Mouse (Mus musculus) hindbrain, embryonic 10.5 days (tissue): ENCODE results near the gene Alg9. TPM values are rescaled to one million over a fixed set of nuclear protein-coding genes. Genes with fewer than 3 reads are reported as not detected.

Experiments used
- DNase-seq: peaks from one replicate; pipeline ENCODE4 v3.0.0-alpha.2; 2017; ENCODE audit warnings: low spot score
- H3K27ac ChIP-seq: fragments of 300-500 bp; sonication (generic); 2 replicates; pipeline ENCODE4 v1.5.1; 2016; ENCODE audit warnings: mild to moderate bottlenecking, moderate library complexity
- H3K27me3 ChIP-seq: fragments of 300-500 bp; sonication (generic); 2 replicates; pipeline ENCODE4 v1.6.1; 2016; ENCODE audit warnings: mild to moderate bottlenecking; ENCODE audit not compliant: poor library complexity, insufficient read depth, severe bottlenecking
- H3K36me3 ChIP-seq: fragments of 300-500 bp; sonication (generic); 2 replicates; pipeline ENCODE4 v1.6.1; 2016; ENCODE audit warnings: mild to moderate bottlenecking, moderate library complexity
- H3K4me1 ChIP-seq: fragments of 300-500 bp; sonication (generic); replicated peaks from 2 replicates; pipeline ENCODE4 v1.6.1; 2016; ENCODE audit warnings: mild to moderate bottlenecking
- H3K4me3 ChIP-seq: fragments of 300-500 bp; sonication (generic); 2 replicates; pipeline ENCODE4 v1.5.1; 2016; ENCODE audit warnings: mild to moderate bottlenecking, moderate library complexity
- H3K9me3 ChIP-seq: fragments of 300-500 bp; sonication (generic); 2 replicates; pipeline ENCODE4 v1.6.1; 2016; ENCODE audit warnings: mild to moderate bottlenecking, moderate library complexity
- WGBS: fragments of 180-500 bp; shearing (Covaris S2); methylation state at CpG from one replicate; pipeline ENCODE4 v1.1.7; 2016; 5-methylcytosine and 5-hydroxymethylcytosine counted together
- polyA plus RNA-seq: library from polyadenylated mRNA; unstranded; fragments of >200 nt; fragmentation: Nextera tagmentation; extraction: Ambion mirVana; gene quantifications from 2 replicates; pipeline ENCODE4 v1.2.1, GENCODE M21; 2016

Gene Alg9
- polyA plus RNA-seq, 1 experiment from 2014 or later: 42.5 TPM

- no peak overlapping the region for H3K27ac ChIP-seq
- no peak for DNase-seq
These were observed 75.9 kb downstream of the Alg9 start for GRCm38 (mm10) chr9:50850713-50851112.

GRCm38 (mm10) chr9:50852634-50853349, 78.0 kb downstream of the Alg9 start:
- no peaks in the 10 kb centered on the region for H3K36me3 ChIP-seq
- peaks cover 48% of the 10 kb centered on the region for H3K4me1 ChIP-seq
- DNase-seq: no peak
- no peaks in the 10 kb centered on the region for H3K9me3 ChIP-seq
- H3K4me3 ChIP-seq: no peak overlapping the region
- WGBS: 82% methylated on average over 17 of the region's 17 CpGs
- H3K27ac ChIP-seq: 0 out of 2 replicates have a peak overlapping the region, but pooled peaks have one; percentile 5
- 0 out of 2 replicates have a peak, but pooled peaks cover 5% of the 10 kb centered on the region for H3K27me3 ChIP-seq

More at GRCm38 (mm10) chr9:50850713-50851112, 75.9 kb downstream of the Alg9 start:
- Histone ChIP-seq H3K27me3 (0 out of 2 replicates have a peak, but pooled peaks cover 5% of the 10 kb centered on the region), H3K36me3 (no peaks in the 10 kb centered on the region), H3K4me3 (no peak overlapping the region), H3K9me3 (no peaks in the 10 kb centered on the region), H3K4me1 (peaks cover 33% of the 10 kb centered on the region)
- 57% methylated on average over 8 of the region's 8 CpGs for WGBS

- 0 out of 2 replicates have a peak, but pooled peaks cover 5% of the 10 kb centered on the region for H3K27me3 ChIP-seq
- H3K36me3 ChIP-seq: peaks cover 9% of the 10 kb centered on the region
- H3K9me3 ChIP-seq: no peaks in the 10 kb centered on the region
- peak overlapping the region; percentile 72 for H3K27ac ChIP-seq
- no peak overlapping the region for H3K4me3 ChIP-seq
- 66% methylated on average over 8 of the region's 8 CpGs for WGBS
- H3K4me1 ChIP-seq: peaks cover 49% of the 10 kb centered on the region
- DNase-seq: peak; percentile 10
These were observed 79.6 kb downstream of the Alg9 start for GRCm38 (mm10) chr9:50854376-50854775.

DNA sequence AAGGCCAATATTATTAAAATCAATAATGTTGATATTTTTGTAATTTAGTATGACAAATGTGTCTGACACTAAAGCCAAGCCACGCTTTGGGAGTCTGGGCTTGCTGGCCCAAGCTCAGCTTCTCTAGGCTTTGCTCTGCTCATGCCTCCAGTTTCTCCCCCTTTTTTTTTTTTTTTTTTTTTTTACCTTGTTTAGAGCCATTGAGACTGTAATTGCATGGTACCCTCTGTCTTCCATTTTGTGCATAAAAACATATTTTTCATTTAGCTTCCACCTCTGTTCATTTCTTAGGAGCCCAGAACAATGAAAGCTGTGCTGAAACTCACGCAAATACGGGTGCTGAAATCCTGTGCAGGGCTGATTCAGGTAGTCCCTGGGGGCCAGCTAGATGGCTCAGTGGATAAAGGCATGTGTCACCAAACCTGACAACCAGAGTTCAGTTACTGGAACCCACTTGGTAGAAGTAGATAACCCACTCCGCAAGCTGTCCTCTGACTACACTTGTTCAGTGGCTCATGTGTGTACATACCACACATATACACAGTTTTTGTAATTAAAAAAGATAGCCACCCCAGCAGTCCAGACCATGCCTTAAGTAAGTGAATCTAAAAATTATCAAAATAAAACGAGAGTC, 80.4 kb downstream of the Alg9 start:
- Histone ChIP-seq H3K36me3 (peaks cover 18% of the 10 kb centered on the region), H3K4me1 (peaks cover 47% of the 10 kb centered on the region), H3K27ac (no peak overlapping the region), H3K4me3 (no peak overlapping the region), H3K9me3 (no peaks in the 10 kb centered on the region), H3K27me3 (0 out of 2 replicates have a peak, but pooled peaks cover 5% of the 10 kb centered on the region)
- WGBS: 89% methylated on average over 5 of the region's 5 CpGs
- DNase-seq: no peak

DNA sequence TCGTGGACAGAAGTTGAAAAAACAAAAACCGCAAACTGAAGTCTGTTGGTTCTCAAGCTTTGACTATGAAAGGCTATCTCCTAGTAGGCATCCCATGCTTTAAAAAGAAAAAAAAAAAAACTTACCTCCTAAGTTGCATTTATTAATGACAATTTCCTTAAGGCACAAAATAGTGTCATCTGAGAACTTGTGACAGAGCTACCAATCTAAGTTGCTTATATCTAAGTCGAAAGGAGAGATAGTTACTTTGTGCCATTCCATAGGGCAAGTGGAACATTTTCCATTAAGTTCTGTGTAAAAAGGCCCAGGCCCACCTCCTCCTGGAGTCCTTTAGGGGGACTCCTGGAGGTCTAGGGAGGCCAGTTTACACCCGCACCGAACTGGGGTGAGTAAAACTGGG, 81.0 kb downstream of the Alg9 start:
- peak overlapping the region; percentile 98 for H3K4me3 ChIP-seq
- peaks cover 41% of the 10 kb centered on the region for H3K4me1 ChIP-seq
- 0 out of 2 replicates have a peak, but pooled peaks cover 2% of the 10 kb centered on the region for H3K27me3 ChIP-seq
- no peak for DNase-seq
- 67% methylated on average over 5 of the region's 5 CpGs for WGBS
- no peaks in the 10 kb centered on the region for H3K9me3 ChIP-seq
- peak overlapping the region; percentile 98 for H3K27ac ChIP-seq
- H3K36me3 ChIP-seq: peaks cover 23% of the 10 kb centered on the region

DNA sequence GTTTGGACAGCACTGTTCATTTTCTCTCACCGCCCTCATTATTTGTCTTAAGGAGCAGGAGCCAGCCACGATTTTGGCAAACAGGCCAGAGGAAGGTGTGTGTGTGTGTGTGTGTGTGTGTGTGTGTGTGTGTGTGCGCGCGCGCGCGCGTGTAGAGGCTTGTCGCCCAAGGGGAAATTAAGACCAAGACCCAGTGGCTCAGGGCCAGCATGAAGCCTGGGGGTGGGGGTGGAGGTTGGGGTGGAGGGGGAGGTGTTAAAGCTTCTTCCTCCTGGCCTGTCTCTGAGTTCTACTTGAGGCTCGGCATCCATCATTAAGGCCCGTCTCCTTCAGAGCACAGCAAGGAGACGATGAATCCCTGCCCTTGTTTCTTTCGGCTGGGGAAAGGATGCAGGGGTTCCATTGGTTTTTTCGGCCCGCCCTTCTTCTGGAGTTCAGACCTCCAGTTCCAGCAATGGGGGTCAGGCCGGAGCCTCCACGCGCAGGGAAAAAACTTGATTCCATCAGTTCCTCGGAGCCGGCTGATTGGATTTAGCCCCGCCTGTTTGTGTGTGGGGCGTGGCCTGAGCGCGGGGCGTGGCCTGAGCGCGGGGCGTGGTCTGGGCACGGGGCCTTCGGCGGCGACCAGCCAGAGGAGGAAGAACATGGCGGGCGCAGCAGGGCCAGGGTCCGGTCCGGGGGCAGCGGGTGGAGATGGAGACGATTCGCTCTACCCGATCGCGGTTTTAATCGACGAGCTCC, 81.7 kb downstream of the Alg9 start:
- H3K36me3 ChIP-seq: peaks cover 30% of the 10 kb centered on the region

GRCm38 (mm10) chr9:50857082-50857641, 82.3 kb downstream of the Alg9 start:
- under 1% methylated on average over 46 of the region's 46 CpGs for WGBS
- no peaks in the 10 kb centered on the region for H3K9me3 ChIP-seq
- DNase-seq: no peak

More for the DNA sequence above, 81.7 kb downstream of the Alg9 start:
- H3K4me3 ChIP-seq: peak overlapping the region; percentile 98
- peak; percentile 96 for DNase-seq
- H3K4me1 ChIP-seq: peaks cover 39% of the 10 kb centered on the region
- 2% methylated on average over 45 of the region's 45 CpGs for WGBS
- H3K9me3 ChIP-seq: no peaks in the 10 kb centered on the region
- H3K27me3 ChIP-seq: no peaks in the 10 kb centered on the region
- peak overlapping the region; percentile 98 for H3K27ac ChIP-seq

DNA sequence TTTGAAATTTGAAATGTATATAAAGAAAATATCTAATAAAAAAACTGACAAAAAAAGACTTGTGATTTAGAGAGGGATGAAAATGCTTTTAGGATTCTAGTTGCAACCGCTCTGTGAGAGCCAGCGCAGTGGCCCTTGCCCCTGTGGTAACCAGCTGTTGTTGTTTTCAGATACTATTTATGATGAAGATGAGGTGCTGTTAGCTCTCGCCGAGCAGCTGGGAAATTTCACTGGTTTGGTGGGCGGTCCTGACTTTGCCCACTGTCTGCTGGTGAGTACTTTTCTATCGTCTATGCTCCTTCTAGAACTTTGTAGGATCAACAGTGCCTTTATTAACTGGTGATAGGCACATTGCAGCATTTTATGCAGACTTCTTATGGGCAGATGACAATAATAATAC, 83.9 kb downstream of the Alg9 start:
- Histone ChIP-seq H3K4me3 (no peak overlapping the region), H3K9me3 (no peaks in the 10 kb centered on the region), H3K4me1 (peaks cover 30% of the 10 kb centered on the region), H3K36me3 (peaks cover 52% of the 10 kb centered on the region), H3K27me3 (no peaks in the 10 kb centered on the region), H3K27ac (no peak overlapping the region)
- 97% methylated on average over 6 of the region's 6 CpGs for WGBS
- no peak for DNase-seq

More at GRCm38 (mm10) chr9:50857082-50857641, 82.3 kb downstream of the Alg9 start:
- H3K4me1 ChIP-seq: peaks cover 39% of the 10 kb centered on the region
- H3K4me3 ChIP-seq: peak overlapping the region; percentile 98
- H3K36me3 ChIP-seq: peaks cover 37% of the 10 kb centered on the region
- H3K27me3 ChIP-seq: no peaks in the 10 kb centered on the region
- H3K27ac ChIP-seq: peak overlapping the region; percentile 98

DNA sequence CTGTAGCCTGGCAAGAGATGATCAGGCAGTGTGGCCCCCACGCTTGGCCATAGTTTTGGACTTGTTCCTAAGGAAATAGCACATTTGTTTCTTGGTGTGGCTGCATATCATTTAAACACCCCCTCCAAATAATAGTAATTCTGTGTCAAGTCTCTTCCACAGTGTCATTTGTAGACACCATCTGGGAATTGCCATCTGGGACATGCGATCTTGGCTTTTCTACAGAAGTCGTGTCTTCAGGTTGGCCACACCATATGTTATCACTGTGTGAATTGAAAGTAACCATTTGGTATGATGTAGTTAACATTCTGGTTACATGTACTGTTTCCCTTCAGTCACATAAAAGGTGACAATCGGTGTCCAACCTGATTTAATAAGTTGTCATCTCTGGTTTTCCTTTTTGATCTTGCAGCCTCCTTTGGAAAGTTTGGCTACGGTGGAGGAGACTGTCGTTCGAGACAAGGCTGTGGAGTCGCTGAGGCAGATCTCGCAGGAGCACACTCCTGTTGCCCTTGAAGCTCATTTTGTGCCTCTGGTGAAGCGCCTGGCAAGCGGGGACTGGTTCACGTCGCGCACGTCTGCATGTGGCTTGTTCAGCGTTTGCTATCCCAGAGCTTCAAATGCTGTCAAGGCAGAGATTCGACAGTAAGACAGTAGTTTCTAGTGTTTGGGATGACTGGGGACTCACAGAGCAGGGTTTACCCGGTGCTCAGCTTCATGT, 86.5 kb downstream of the Alg9 start:
- Histone ChIP-seq H3K27ac (no peak overlapping the region), H3K9me3 (no peaks in the 10 kb centered on the region), H3K4me1 (peaks cover 13% of the 10 kb centered on the region), H3K36me3 (peaks cover 77% of the 10 kb centered on the region), H3K27me3 (no peaks in the 10 kb centered on the region), H3K4me3 (no peak overlapping the region)
- DNase-seq: no peak
- 95% methylated on average over 18 of the region's 18 CpGs for WGBS

GRCm38 (mm10) chr9:50863824-50864223, 89.0 kb downstream of the Alg9 start:
- H3K27me3 ChIP-seq: no peaks in the 10 kb centered on the region
- no peak for DNase-seq
- H3K4me1 ChIP-seq: no peaks in the 10 kb centered on the region
- peaks cover 99% of the 10 kb centered on the region for H3K36me3 ChIP-seq
- no peak overlapping the region for H3K27ac ChIP-seq
- H3K9me3 ChIP-seq: no peaks in the 10 kb centered on the region
- no peak overlapping the region for H3K4me3 ChIP-seq
- WGBS: 97% methylated on average over 4 of the region's 4 CpGs

- 94% methylated on average over 5 of the region's 5 CpGs for WGBS
- Histone ChIP-seq H3K9me3 (no peaks in the 10 kb centered on the region), H3K36me3 (peaks cover 98% of the 10 kb centered on the region), H3K4me1 (no peaks in the 10 kb centered on the region), H3K27me3 (no peaks in the 10 kb centered on the region), H3K4me3 (no peak overlapping the region), H3K27ac (no peak overlapping the region)
- DNase-seq: no peak
These were observed 90.1 kb downstream of the Alg9 start for GRCm38 (mm10) chr9:50864877-50865276.

DNA sequence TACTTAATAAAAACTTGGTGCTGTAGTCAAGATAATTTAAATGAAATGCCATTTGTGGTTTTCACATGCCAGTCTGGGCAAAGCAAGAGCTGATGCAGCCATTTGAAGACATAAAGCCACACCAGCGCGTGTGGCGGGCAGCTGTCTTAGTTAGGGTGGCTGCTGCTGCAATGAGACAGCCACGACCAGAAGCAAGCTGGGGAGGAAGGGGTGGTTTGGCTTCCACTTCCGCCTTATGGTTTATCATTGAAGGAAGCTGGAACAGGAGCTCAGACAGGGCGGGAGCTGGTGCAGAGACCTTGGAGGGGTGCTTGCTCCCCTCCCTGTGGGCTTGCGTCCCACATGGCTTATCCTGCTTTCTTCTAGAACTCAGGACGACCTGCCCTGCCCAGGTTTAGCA, 91.0 kb downstream of the Alg9 start:
- WGBS: 92% methylated on average over 8 of the region's 8 CpGs
- Histone ChIP-seq H3K27ac (no peak overlapping the region), H3K27me3 (no peaks in the 10 kb centered on the region), H3K36me3 (peaks cover 98% of the 10 kb centered on the region), H3K9me3 (no peaks in the 10 kb centered on the region), H3K4me1 (no peaks in the 10 kb centered on the region), H3K4me3 (no peak overlapping the region)
- no peak for DNase-seq
